Mouse (Mus musculus): ENCODE data around the gene Tenm4. TPM values are rescaled to one million over a fixed set of nuclear protein-coding genes. Genes with fewer than 3 reads are reported as not detected.
A peak's percentile ranks its signal among the peaks of the same experiment; 100 is the strongest.

Gene Tenm4
- total RNA-seq, 2 experiments from 2014 or later: 0.13 to 0.73 TPM

DNA sequence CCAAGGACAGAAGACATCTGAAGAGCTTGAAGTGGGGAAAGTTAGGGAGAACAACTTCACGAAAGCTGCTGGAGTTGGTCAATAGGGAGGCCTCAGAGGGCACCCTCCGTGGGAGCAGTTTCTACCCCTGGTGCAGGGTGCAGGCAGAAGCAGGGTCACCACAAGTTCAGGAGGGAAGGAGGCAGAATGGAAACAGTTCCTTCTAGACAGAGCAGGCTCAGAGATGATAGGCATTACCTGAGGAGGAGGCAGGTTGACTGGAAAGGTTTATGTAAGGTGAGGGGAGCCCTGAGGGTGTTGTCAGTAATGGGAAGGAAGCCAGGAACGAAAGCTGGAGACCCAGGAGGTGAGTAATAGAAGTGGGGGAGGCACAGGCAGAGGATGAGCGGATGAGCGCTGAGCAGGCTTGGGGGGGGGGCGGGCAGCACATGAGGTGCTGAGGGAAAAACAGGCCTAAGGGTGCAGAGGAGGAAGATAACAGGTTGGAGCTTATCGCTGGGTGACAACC, 577.5 kb downstream of the Tenm4 start:
- TF ChIP-seq CTCF (IDR thresholded peaks at IDR 0.05): no peak
- H3K27ac ChIP-seq: no peak overlapping the region
- H3K4me3 ChIP-seq: no peak overlapping the region
- intact Hi-C loops (cut with DNase I): no loop called here
- DNase-seq: no peak

DNA sequence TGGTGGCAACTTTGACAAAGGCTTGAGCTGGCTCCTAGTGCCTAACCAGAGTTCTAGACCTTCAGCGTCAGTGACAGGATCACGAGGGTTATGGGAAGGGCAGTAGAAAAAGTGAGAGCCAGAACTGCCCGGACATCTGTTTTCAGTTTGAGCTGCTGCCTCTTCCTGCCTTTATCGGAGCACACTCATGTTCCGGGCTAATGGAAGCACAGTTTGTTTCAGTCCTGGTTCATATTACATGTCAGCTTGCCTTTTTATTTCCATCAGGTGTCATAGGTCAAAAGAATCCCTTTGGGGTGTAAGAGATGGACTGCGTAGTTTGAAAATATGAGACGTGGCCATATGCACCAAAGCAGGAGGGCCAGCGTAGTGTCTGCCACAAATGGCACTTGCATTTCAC, 578.7 kb downstream of the Tenm4 start:
- TF ChIP-seq CTCF (IDR thresholded peaks at IDR 0.05): no peak
- no peak overlapping the region for H3K4me3 ChIP-seq
- DNase-seq: no peak
- H3K27ac ChIP-seq: no peak overlapping the region
- intact Hi-C loops (cut with DNase I): no loop called here

DNA sequence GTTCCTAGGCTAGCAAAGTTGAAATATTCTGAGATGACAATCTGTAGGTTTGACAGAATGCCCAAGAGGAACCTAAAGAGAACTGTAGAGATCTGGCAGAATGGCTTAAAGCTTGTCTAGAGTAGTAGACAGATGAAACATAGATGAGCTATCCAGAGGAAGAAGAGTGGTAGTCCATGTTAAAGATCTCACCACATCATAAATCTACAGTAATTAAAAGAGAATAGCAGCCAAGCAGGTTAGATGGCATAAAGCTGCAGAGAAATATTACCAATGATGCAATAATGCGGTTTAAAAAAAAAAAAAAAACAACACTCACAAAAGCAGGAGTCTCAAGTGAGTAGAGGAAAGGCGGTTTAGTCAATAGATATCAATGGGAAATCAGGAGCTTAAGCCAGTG, 580.2 kb downstream of the Tenm4 start:
- DNase-seq: no peak
- no peak overlapping the region for H3K27ac ChIP-seq
- no peak for TF ChIP-seq CTCF (IDR thresholded peaks at IDR 0.05)
- intact Hi-C loops (cut with DNase I): no loop called here
- no peak overlapping the region for H3K4me3 ChIP-seq

DNA sequence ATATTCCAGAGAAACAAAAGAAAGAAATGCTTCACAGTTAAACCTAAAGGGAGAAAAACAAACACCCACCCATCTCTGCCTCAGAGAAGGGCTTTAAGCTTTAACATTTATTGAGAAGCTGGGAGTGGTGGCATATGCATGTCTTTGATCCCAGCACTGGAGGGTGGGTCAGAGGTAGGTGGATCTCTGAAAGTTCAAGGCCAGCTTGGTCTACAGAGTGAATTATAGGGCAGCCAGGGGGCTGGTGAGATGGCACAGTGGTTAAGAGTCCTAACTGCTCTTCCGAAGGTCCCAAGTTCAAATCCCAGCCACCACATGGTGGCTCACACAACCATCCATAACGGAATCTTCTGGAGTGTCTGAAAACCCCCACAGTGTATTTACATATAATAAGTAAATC, 581.7 kb downstream of the Tenm4 start:
- no peak overlapping the region for H3K4me3 ChIP-seq
- intact Hi-C loops (cut with DNase I): no loop called here
- TF ChIP-seq CTCF (IDR thresholded peaks at IDR 0.05): no peak
- DNase-seq: no peak
- H3K27ac ChIP-seq: no peak overlapping the region

DNA sequence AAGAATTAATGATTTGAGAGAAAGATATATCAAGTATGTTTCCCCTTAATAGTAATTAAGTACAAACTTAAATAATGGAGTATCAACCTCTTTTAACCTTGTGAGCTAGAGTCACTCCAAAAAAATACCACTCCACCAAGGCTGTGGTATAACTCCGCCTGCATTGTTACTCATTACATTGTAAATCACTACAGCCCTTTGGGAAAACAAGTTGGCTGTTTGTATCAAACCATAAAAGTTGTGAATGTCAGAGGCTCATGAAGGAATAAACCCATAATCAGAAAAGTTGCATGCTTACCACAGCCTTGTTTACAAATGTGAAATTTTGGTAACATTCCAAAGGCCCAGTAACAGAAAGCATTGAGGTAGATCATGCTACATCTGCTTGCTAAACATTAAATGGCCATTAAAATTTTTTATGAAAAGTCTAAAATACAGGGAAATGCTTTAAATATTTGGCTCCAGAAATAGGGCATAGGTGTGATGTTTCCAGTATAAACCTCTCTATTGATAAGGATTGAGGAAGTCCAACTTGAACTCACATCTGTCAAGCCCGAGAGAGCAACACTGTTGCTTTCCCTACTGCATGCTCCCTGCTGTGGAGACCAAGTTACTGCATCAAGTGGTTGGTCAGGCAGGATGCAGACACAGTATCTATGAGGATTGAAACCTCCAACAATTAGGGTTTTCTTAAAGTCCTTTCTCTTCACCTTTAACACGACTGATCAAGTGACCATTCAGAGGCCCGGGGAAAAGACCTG, 582.5 kb downstream of the Tenm4 start:
- Histone ChIP-seq H3K27ac (no peak overlapping the region), H3K4me3 (no peak overlapping the region)
- TF ChIP-seq CTCF (IDR thresholded peaks at IDR 0.05): no peak
- intact Hi-C loops (cut with DNase I): no loop called here
- no peak for DNase-seq

DNA sequence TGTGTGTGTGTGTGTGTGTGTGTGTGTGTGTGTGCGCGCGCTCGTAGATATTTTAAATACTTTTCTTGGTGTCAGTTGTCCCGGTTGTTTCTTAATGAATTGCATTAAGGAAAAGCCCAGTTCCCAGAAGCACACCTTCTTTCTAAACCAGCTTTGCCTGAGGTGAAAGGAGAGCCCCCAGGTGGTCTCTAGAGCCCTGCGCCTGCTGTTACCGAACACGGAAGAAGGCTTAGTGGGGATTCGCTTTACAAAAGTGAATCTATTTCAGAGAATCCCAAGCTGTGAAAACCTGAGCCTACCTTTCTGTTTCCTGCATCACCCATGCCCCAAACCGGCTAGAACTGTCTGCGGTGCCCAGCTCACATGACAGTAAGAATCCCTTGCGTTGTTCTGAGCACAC, 583.1 kb downstream of the Tenm4 start:
- intact Hi-C loops (cut with DNase I): no loop called here
- Histone ChIP-seq H3K27ac (no peak overlapping the region), H3K4me3 (no peak overlapping the region)
- no peak for DNase-seq
- no peak for TF ChIP-seq CTCF (IDR thresholded peaks at IDR 0.05)

DNA sequence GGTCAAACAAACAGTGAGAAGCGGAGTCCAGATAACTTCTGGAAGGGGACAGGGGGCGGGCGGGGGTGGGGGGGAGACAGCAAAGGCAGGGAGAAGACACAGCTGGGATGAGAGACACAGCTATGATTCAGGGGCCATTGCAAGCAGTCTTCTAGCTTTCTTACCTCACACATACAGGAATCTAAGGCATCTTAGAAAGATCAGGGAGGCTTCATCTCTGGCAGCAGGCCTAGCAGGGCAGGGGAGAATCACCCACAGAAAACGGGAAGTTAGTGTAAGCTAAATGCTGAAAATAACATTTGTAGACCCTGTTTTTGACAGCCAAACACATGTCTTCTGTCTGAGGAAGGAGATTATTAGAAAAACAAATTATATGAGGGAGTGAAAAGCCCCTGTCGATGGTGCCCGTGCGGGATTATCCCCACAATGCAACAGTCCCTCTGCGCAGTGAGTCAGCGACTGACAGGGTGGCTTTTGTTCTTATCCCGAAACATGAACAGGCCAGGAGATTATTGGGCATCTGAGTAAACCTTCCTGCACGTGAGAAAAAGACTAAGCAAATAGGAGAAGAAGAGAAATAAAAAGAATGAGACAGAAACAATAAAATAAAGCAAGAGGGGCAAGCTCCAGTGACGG, 584.5 kb downstream of the Tenm4 start:
- TF ChIP-seq CTCF (IDR thresholded peaks at IDR 0.05): no peak
- Histone ChIP-seq H3K27ac (no peak overlapping the region), H3K4me3 (no peak overlapping the region)
- DNase-seq: no peak
- intact Hi-C loops (cut with DNase I): no loop called here

DNA sequence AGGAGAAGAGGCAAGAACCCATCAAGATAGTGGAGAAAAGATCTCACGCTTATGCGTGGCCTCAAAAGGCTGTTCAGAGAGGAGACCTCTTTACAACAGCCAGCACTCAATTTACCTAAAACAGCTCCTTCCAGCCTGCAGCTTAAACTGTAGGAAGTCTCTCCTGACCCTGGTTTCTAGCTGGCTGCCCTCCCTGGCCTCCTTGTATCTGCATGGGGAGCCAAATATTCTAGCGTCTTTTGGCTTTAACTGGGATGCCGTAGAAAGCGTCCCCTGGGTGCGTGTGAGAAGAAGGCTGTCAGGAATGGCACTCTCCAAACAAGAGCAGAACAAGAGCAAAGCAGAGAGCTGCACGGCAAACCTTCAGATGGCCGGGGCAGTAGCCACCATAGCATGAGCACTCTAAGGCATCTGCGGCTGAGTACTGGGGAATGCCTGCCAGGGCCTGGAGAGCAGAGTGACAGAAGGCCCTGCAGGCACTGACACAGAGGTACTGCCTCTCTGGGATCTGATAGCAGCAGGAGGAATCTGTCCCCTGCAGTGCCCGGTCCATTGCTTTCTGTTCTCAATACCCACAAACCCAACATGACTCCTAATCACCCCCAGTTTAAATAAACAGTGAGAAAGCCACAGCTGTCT, 585.2 kb downstream of the Tenm4 start:
- DNase-seq: peak; percentile 25

DNA sequence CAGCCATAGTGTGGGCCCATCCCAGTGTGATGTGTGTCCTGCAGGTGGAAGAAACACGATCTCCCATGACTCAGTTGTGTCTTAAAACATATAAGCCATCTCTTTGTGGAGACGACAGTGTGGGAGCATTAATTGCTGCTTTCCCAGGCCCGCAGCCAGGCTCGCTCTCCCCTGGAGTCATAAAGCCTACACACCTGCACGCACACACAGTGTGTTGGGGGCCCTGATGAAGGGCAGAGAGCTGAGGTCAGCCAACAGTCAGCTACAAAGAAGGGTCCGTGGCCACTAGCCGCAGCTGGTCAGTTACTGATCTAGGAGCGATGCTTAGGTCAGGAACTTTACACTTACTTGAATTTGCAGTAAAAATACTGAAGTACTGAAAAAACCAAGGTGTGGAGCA, 586.0 kb downstream of the Tenm4 start:
- H3K27ac ChIP-seq: no peak overlapping the region
- no peak overlapping the region for H3K4me3 ChIP-seq
- TF ChIP-seq CTCF (IDR thresholded peaks at IDR 0.05): no peak
- no peak for DNase-seq
- intact Hi-C loops (cut with DNase I): no loop called here

More for the DNA sequence above, 585.2 kb downstream of the Tenm4 start:
- H3K27ac ChIP-seq: no peak overlapping the region
- H3K4me3 ChIP-seq: no peak overlapping the region
- no peak for TF ChIP-seq CTCF (IDR thresholded peaks at IDR 0.05)
- intact Hi-C loops (cut with DNase I): no loop called here

DNA sequence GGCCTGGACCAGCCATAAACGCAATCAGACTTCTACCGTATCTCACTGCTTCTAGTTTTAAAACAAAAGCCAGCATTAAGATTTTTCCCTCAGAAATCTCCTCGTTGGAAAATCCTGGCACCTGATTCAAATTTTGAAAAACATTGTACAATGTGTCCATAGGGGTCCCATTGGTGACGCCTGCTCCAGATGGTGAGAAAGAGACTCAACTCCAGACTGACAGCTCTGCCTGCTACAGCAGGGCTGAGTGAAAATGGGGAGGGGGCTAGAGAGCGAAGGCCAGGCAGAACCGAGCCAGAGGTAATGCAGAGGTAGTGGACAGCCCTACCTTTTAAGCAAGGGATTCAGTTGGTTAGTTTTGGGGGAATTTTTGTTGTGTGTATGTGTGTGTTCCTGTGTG, 589.2 kb downstream of the Tenm4 start:
- no peak for DNase-seq
- Histone ChIP-seq H3K4me3 (no peak overlapping the region), H3K27ac (no peak overlapping the region)
- intact Hi-C loops (cut with DNase I): no loop called here
- no peak for TF ChIP-seq CTCF (IDR thresholded peaks at IDR 0.05)

DNA sequence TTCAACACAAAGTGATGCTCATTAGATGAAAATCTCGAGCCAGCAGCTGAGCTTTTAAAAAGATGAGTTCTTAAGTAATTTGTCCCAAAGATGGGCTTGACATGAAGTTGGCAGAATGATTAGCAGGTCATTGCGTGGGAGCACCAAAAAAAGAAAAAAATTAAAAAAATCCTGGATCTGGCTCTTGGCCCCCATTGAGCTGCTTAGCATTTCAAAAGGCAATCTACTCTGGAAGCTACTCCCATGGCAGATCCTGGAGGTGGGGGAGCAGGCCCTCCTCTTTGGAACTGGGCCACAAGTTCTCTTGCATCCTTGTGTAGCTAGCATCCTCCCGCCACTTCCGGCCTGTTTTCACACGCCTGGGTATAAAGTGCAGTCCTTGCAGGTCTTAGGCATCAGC, 590.1 kb downstream of the Tenm4 start:
- no peak for TF ChIP-seq CTCF (IDR thresholded peaks at IDR 0.05)
- intact Hi-C loops (cut with DNase I): no loop called here
- Histone ChIP-seq H3K4me3 (no peak overlapping the region), H3K27ac (no peak overlapping the region)
- DNase-seq: no peak

DNA sequence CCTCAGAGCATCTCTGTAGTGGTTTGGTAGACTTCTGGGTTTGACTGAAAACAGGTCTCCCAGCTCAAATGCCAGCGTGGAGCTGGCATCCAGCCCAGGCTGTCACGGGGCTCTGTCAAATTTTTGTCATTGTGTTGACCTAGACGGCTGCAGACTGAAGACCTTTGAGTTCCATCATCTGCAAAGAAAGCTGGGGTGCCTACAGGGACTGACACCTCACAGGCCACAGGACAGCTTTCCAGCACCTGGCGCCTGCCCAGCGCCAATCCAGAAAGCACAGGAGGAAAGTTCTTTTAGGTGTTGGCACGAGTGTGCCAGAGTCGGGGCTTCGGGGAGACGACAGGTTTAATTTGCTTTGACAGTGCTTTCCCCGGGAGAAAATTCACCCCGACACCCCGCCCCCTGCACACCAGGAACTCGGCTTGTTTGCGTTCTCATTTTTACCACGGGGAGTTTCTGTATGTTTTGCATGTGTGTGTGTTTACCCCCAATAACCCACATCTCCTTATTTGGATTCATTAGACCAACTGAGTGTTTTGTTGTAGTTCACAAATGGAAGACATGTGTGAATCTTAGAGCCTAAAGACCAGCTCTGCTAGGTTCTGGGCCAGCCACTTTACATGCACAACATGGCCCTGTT, 594.4 kb downstream of the Tenm4 start:
- DNase-seq: no peak
- intact Hi-C loops (cut with DNase I): no loop called here
- Histone ChIP-seq H3K27ac (no peak overlapping the region), H3K4me3 (no peak overlapping the region)
- TF ChIP-seq CTCF (IDR thresholded peaks at IDR 0.05): no peak

DNA sequence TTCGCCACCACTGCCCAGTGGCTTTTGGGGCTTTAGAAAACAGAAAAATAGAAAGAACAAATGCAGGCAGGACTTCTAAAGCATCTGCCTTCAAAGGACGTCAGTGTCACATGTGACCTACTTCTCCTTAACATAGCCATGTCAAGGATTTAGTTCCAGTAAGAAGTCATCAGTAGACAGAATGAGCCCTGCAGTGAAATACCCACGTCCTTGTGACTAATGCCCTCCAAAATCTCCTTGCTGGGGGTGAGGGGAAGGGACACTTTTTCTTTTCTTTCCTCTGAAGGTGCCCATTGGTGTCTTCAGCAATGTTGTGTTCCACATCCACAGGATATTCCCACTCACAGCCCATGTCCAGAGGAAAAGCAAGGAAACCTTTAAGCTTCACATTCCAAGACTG, 596.0 kb downstream of the Tenm4 start:
- no peak for TF ChIP-seq CTCF (IDR thresholded peaks at IDR 0.05)
- Histone ChIP-seq H3K27ac (no peak overlapping the region), H3K4me3 (no peak overlapping the region)
- DNase-seq: no peak
- intact Hi-C loops (cut with DNase I): no loop called here
